Mouse (Mus musculus) cerebral cortex, adult 2 months (tissue): Measurements from ENCODE around the gene Peg12.

Source experiments
- WGBS: fragments of 180-500 bp; shearing (Covaris S2); methylation state at CpG from one replicate; pipeline ENCODE4 v1.1.7; 2018; 5-methylcytosine and 5-hydroxymethylcytosine counted together

Peg12 gene

DNA sequence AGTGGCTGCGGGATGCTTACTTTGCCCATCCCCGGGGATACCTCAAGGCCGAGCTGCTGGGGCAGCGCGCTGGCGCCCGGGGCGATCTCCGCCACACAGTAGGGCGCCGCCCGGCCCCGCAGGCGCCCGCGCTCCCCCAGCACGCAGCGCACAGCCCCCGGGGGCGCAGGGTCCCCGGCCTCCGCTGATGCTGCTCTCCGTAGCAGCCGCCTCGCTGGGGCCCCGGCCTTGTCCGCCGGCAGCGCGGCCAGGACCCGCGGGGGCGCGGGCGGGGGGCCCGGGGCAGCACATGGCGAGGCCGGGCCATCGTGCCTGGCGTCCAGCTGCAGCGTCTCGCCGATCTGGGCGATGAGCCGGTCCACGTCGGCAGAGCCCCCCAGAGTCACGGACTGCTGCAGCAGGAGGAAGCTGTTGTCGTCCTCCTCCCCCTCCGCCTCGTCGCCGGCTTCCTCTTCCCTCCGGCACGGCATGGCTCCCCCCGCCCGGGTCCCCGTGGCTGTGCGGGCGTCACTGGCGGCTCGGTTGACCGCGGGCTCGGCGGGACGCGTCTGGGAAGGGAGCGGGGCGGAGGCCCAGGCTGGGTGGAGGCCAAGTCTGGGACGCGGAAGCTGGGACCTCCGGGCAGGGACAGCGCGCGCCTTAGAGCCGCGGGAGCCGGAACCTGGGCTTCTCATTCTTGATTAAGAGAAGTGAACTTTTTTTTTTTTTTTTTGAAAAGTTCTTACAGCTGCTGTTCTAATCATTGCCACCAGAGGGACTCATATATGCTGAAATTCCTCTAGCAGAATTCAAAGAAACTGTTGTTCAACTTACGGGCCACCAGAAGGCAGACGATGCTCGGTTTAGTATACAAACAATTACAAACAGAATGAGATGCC, at the start of gene Peg12:
Gene Peg12 (minus strand): TSS at position 633 of the 878 bp plus-strand sequence.
- WGBS: 28% methylated on average over 82 of the region's 82 CpGs

DNA sequence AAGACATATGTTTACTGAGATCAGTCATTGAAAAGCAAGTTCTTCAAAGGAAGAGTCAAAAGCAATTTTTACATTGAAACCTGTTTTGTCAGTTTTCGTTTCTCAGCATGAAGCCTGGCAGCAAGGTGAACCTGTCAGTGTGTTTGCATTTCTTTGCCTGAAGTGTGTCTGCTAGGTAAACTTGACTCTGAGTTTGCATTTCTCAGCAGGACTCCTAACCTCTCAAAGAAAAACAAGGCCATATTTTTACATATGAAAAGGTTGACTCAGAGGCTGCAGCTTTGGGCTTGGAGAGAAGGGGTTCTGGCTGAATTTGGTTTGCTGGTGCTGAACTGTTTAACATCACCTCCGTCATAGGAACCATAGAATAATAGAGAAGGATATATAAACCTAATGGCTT, 21.8 kb upstream of the Peg12 start:
- WGBS: 25% methylated on average over 2 of the region's 2 CpGs

GRCm38 (mm10) chr7:62463007-62463877, 1.1 kb downstream of the Peg12 start:
- 26% methylated on average over 55 of the region's 55 CpGs for WGBS

DNA sequence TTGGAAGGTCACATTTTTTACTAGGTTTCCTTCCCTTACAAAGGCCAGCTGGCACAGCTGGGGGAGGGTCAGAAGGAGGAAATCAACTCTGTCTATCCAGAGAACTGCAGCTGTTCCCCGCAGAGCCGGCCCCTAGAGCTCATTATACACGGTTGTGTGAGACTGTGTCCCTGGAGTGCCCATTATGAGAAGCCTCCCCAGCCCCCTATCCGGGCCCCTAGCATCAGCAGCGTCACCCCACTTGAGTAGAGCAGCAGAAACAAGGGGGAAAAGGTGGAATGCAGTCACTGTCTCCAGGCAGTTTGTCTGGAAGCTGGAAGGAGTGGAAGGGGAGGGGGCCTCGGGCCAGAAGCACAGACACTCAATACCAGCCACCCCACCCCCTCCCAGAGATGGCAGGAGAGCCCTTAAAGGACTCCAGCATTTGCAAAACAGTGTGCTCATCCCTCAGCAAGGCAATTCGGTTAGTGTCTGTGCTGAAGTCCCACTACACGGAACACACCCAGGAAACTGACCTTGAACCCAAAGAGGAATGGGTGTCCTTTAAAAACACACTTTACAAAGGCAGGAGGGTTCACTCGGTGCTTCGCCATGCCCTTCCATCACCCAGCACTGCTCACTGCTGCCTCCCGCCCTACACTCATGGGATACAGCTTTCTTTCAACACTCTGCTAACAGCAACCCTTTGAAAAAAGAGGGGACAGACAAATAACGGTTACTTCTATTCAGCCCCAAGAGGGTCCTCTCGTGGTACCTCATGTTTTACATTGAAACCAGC, 1.9 kb downstream of the Peg12 start:
- WGBS: 33% methylated on average over 13 of the region's 13 CpGs

DNA sequence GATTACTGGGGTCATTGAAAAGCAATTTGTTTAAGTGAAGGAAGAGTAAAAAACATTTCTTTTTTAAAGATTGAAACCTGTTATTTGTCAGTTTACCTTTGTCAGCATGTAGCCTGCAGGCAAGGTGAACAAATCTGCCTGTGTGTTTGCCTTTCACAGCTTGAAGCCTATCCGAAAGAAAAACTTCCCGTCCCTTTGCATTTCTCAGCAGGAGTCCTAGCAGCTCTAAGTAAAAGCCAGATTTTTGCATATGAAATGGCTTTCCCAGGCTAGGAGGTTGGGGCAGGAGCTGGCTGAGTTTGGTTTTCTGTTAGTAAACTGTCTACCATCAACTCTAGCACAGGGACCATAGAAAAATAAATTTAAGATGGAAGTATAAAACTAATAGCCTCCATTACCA, 12.0 kb downstream of the Peg12 start:
- WGBS: 45% methylated on average over 2 of the region's 2 CpGs

- 57% methylated on average over 2 of the region's 2 CpGs for WGBS
Observed at GRCm38 (mm10) chr7:62436394-62436793, 27.9 kb downstream of the Peg12 start.

DNA sequence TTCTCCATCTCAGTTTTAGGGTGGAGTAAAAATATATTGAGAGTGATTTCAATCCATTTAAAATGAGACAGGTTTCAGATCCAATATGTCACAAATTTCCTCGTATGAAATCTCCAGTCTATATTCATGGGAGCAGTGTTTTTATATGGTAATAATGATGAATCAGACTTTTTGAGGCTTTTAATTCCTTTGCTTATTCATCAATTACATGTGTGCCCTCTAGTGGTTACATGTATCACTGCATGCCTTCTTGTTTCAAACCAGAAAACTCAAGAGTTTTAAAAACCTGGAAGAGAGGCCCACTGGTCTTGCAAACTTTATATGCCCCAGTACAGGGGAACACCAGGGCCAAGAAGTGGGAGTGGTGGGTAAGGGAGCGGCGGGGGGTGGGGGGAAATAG, 31.1 kb downstream of the Peg12 start:
- 31% methylated on average over 3 of the region's 3 CpGs for WGBS

DNA sequence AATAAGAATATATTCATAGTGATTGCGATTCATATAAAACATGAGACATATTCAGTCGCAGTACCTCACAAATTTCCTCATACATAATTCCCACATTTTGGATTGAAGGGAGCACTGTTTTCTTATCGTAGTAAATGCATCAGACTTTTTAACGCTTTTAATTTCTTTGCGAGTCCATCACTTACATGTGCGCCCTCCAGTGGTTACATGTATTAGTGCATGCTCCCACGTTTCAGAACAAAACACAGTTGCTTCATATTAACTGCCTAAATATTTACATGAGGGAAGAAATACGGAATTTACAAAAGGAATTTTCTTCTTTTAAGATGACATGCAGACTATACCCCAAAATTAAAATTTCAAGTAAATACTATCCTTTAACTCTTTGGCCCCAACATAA, 36.0 kb downstream of the Peg12 start:
- WGBS: 19% methylated on average over 8 of the region's 8 CpGs

- 35% methylated on average over 4 of the region's 4 CpGs for WGBS
Observed at GRCm38 (mm10) chr7:62423210-62423609, 41.1 kb downstream of the Peg12 start.

- 37% methylated on average over 6 of the region's 6 CpGs for WGBS
Observed at GRCm38 (mm10) chr7:62420566-62420965, 43.7 kb downstream of the Peg12 start.

DNA sequence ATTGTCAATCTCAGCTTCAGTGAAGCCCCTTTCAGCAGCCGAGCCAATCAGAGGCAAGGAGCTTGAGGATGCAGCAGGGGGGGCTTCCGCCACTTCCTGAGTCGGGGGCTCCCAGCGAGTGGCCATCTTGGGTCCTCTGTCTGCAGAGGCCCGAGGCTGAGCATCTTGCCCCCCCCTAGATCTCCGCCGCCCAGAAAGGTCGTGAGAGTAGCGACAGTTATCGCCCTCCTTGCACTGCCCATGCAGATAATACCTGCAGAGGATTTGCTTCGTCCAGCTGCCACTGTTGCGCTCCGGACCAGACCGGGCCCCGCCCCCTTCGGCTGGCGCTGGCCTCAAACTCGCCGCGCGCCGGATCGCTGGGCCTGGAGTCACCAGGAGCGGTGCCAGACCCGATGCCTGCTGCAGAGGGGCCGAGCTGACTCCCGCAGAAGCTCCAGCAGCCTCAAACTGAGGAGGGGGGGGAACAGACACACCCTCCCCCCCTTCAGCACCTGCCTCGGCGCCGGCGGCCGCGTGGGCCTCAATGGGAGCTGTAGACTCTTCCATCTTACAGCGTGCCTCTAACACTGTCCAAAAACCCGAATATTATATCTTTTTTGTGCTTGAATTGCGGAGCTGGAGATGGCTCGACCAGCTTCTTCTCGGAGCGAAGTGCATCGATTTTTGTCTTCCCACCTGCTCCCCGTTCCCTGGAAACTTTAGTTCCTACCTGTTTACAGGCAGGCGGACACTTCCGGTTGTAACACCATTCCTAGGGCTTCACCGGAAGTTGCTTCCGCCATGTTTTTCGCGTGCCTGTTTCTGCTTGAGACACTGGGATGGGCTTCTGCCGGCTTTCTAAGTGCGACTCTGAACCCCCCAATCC, 44.6 kb downstream of the Peg12 start, which contains the start of gene Mkrn3:
Gene Mkrn3 (minus strand): TSS at position 647 of the 868 bp plus-strand sequence.
- 24% methylated on average over 48 of the region's 49 CpGs for WGBS

- 45% methylated on average over 17 of the region's 17 CpGs for WGBS
Observed at GRCm38 (mm10) chr7:62419105-62419492, 45.2 kb downstream of the Peg12 start.

DNA sequence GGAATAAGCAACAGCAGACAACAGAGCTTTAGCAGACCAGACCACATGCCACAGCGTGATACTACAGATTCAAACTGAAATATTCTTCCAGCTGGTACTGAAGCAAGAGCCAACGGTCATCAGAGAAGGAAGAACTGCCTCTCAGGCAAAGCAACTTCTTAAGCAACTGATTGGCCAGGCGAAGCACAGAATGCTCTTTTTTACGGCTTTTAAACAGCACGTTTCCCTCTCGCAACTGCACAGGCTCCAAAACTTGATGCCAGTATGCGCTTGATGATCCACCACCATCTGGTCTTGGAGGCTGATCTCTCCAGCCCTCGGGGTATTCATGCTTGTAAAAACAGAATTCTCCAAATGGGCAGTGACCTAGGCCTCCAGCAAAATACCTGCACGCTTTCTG, 46.0 kb downstream of the Peg12 start:
- WGBS: 45% methylated on average over 9 of the region's 9 CpGs

DNA sequence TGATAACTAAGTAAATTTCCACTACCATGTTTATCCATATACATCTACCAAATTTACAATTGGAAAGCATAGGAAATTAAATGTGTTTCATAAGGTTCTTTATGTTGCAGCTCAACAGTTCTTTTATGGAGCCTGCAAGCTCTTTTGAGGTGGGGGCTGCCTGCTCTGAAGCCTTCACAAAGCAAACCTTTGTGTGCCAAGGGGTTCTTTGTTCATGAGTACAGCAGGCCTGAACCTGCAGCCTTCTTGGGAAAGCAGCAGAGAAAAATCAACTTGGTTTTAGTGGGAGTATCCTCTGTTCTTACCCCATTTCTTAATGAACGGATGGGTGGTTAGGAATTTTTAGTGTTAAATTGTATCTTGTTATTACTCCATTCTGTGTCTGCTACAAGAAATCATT, 49.1 kb downstream of the Peg12 start:
- 56% methylated on average over 1 of the region's 1 CpGs for WGBS
